Mouse (Mus musculus) activated CD4-positive, CD25-positive, alpha-beta regulatory T cell, adult 4 months (primary cell): Measurements from ENCODE around the gene Arpin. TPM values are rescaled to one million over a fixed set of nuclear protein-coding genes. Genes with fewer than 3 reads are reported as not detected.

Experiments
- ATAC-seq: one replicate; pipeline ENCODE4 v1.8.0; 2017
- polyA plus RNA-seq, 2 experiments: library from polyadenylated mRNA; unstranded; fragments of 100-300 nt; shearing (Covaris generic); gene quantifications; one replicate each; pipeline ENCODE4 v1.2.1; 2017

Gene Arpin
- polyA plus RNA-seq, 2 experiments from 2014 or later: not detected

DNA sequence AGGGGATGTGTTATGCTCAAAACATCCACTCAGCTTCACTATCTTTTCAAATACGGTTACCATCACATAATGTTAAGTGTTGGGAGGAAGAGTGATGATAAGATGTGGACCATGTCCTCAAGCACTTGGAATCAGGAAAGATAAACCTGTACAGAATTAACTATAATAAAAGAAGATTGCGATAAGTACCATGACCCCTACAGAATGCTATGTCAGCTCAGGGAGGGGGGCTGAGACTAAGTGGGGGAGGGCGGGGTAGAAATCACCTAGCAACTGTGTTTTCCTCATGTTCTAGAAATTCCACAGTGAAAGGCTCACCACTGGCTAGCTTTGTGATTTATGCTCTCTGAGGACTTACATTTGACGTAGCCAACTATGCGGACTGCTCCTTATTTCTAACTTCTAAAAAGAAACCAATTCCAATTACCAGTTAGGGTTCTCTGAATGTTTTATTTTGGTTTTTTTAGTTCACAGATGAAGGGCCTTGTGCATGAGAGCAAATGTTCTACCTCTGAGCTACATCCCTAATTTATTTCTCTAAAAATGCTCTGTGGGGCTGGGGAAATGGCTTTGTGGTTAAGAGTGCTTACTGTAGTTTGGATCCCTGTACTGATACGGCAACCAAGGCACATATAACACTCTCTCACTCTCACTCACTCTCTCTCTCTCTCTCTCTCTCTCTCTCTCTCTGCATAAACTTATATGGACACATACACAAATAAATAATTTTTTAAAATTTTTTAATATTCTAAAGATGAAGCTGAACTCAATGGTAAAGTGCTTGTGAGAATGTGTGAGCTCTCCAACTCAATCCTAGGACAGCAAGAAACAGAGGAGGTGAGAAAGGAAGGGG is 42.4 kb downstream of the Arpin start:
- no peak for ATAC-seq

DNA sequence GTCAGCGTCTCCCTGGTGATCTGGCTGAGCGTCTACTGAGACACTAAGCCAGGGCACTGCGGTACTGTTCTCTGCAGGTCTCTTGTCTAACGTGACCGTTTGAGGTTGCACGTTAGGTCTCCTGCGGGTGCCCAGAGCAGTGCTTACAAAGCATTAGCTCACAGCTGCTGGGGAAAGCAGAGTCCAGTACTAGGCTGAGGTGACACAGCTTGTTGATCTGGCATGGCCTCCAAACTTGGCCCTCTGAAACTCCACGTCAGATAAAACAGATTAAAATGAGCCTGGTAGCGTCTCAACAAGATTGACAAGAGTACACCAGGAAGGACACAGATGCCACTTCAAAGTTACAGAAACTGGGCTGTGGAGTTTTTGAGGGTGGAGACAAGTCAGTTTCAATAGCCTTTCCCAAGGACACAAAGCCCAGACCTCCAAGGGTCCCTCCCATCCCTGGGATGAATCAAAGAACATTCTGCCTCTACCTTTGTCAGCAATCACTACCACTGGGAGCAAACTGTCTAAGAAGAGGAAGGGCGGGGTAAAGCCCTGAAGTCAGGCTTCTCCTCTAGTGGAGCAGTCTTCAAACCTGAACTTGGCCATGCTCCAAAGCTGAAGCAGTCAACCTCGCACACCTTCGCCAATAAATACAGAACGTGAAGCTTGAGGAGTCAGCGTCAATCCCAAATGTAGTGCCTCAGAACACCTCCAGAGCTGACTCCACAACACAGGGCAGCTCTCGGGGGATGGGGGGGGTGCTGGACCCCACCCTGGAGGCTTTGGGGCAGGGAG is 44.5 kb downstream of the Arpin start:
- ATAC-seq: no peak

DNA sequence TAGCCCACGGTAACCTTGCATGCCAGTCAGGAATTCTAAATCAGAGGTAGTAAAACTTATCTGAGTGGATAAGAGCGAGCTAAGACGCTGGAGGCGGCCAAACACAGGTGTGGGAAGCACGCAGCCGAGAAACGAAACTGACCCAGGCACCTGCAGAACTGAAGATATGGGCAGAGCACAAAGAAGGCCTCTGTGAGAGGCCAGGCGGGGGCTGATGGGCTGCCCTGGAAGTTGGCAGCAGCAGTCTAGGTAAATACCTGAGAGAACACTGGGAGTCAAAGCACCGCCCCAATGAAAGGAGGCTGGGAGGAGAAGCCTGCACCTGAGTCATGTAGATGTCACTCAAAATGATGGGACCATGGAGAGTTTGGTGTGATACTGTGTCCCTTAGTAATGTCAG is 46.6 kb downstream of the Arpin start:
- no peak for ATAC-seq

DNA sequence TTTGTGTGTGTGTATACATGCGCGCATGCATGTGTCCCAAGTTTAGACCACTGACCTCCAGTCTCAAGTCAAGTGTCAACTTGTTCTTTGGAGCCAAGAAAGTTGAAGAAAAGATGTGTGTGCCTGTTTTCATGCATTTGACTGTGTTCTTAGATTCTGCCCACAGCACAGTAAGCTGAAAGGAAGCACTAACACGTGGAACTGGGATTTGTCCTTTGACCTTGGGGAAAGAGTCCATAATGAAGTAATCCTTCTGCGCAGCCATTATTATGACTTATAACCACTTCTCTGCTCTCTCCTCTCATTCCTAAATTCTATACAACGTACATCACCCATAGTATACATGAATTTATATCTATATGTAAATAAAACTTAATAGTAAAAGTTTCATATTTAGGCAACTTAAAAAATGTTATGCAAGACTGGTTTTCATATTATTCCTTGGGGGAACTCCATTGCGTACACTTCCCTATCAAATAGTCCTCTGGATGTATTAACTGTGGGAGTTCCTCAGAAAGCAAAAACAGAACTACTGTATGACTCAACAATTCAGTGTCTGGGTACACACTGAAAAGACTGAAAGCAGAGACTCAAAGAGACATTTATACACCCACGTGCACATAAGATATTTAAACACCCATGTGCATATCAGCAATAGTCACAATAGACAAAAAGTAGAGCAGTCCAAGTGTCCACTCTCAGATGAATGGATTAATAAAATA is 51.4 kb downstream of the Arpin start:
- no peak for ATAC-seq

DNA sequence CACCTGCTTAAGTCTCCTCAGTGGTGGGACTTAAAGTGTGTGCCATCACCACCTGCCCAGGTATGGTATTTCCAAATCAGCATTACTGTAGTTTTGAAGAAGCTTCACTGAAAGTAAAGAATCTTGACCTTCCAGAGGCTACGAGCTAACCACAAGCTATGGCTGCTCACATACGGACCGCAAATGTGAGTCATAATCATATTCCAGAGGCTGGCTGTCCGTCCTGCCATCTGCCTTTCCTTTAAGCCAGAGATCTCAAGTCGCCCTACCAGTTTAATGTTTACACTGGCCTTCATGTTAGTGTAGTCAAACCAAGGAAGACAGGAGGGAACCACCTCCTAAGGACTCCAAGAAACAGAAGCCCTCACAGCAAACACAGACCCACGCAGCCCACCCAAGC is 53.3 kb downstream of the Arpin start:
- ATAC-seq: no peak

DNA sequence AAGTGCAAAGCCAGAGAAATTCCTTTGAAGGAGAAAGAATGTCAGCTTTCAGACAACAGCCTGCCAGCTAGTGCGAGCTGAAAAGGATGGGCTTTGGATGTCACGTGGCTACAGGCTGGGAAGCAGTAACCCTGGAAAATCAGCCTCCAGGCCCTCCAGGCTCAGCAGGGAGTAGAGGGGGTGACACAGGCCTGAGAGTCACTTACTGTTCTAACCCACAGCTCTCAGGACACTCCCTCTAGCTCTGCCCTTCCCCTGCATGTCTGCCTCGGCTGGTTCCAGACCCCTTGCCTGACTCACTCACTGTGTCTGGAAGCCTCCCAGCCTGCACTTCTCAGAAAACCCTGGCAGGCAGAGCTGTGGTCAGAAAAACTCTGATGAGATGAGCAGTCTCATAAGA is 54.2 kb downstream of the Arpin start:
- no peak for ATAC-seq

DNA sequence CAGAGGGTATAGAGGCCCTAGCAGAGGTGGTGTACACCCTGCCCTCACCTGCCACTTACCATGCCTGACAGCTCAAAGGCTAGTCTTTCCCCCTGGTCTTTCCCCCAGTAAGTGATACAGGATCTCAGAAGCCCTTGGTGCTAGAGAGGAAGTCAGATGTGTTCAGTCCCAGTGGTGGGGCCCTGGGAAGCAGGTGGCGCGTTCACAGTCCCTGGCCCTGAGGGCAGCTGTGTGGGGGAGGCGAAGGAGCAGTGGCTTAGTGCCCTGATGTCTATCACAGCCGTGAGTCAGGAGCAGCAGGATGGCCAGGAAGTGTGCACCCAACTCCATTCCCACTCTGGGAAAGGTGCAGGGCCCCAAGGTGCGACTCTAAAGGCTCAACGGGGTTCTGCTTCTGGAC is 55.1 kb downstream of the Arpin start:
- no peak for ATAC-seq

DNA sequence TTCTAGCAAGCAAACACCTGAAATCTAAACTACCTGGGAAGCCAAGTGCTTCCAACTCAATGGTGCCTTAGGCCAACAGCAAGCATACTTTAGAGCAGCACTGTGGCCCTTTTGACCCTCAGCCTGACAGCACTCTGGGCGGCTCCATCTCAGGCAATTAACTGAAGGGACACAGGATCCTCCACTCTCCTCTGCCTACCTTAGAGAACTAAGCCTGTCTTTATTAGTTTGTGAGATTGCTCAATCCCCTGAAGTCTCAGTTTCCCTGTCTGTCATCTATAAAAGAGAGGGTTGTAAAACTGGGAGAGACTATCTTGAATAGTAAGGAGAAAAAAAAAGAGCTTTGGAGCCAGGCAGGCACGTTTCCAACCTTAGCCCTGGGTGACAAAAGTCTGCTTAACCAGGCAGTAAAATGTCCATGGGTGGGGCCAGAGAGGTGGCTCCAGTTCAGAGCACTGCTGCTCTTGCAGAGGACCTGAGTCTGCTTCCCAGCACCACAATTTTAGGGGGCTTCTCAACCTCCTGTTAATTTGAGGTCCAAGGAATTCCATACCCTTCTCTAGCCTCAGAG is 56.6 kb downstream of the Arpin start:
- ATAC-seq: no peak

Other genes with a start within 250 kb of the Arpin start
- gene Kif7, start 219.6 kb downstream of the Arpin start, polyA plus RNA-seq: under 1 TPM; 0.29 to 0.74 TPM
- not detected for gene Plin1, start 202.5 kb downstream of the Arpin start, polyA plus RNA-seq
- gene Pex11a, start 192.2 kb downstream of the Arpin start, polyA plus RNA-seq: 1 to 10 TPM; 2.6 to 2.7 TPM
- under 1 TPM in 1 of 2 experiments, not detected in 1; 0.27 TPM for gene Wdr93, start 192.2 kb downstream of the Arpin start, polyA plus RNA-seq
- gene Mesp1, start 141.6 kb downstream of the Arpin start, polyA plus RNA-seq: not detected
- not detected for gene Mesp2, start 124.6 kb downstream of the Arpin start, polyA plus RNA-seq
- gene Anpep, start 74.3 kb downstream of the Arpin start, polyA plus RNA-seq: not detected
- 10 to 100 TPM; 26.1 to 34.1 TPM for gene Ap3s2, start 14.7 kb downstream of the Arpin start, polyA plus RNA-seq
- gene Zfp710, start 89.5 kb upstream of the Arpin start, polyA plus RNA-seq: 1 to 10 TPM; 4.2 to 4.6 TPM
- gene Idh2, start 180.0 kb upstream of the Arpin start, polyA plus RNA-seq: 10 to 100 TPM; 24.8 to 31.7 TPM